Mouse (Mus musculus) liver, postnatal 0 days (tissue): ENCODE results near the gene C2cd3.

Experiments used
- CTCF ChIP-seq: sonication (generic); IDR thresholded peaks from 2 replicates; pipeline ENCODE4 v1.5.1; 2016; ENCODE audit warnings: antibody characterized with exemption, low read depth
- EP300 ChIP-seq: IDR thresholded peaks from 2 replicates; pipeline ENCODE4 v1.6.1; 2016; ENCODE audit warnings: antibody characterized with exemption, low read depth, mild to moderate bottlenecking

DNA sequence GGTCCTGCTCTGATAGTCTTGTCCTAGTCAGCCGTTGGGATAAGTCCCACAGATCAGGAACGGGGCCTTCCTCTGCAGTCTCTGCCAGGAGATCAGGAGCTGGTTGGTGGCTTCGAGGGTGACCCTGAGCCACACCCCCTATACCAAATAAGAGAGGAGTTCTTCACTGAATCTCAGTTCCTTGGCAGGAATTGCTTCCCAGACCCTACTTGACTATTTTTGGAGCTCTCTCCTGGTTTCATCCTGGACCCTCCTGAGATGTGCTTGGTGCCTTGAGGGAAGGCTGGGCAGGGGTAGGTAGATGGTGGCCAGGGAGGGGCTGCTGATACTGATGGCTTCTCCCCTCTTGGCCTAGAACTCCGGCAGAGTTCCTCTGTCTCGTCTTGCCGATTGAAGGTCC is 124.3 kb downstream of the C2cd3 start:
- TF ChIP-seq CTCF (no peak), EP300 (no peak)
